Mouse (Mus musculus) heart, embryonic 16.5 days (tissue): ENCODE results near the gene Crb2. TPM values are rescaled to one million over a fixed set of nuclear protein-coding genes. Genes with fewer than 3 reads are reported as not detected.

ENCODE experiments used
- ATAC-seq: fragments of 200-750 bp; cut with Nextera tagmentation; replicated peaks from 2 replicates; pipeline ENCODE4 v1.8.0; 2017; ENCODE audit warnings: moderate number of reproducible peaks; ENCODE audit not compliant: insufficient read depth, low FRiP score; ENCODE audit errors: extremely low read depth
- H3K27ac ChIP-seq: fragments of 300-500 bp; sonication (generic); 2 replicates; pipeline ENCODE4 v1.5.1; 2014; ENCODE audit warnings: mild to moderate bottlenecking, low read length, control low read depth, moderate library complexity
- H3K27me3 ChIP-seq: fragments of 300-500 bp; sonication (generic); 2 replicates; pipeline ENCODE4 v1.6.1; 2014; ENCODE audit warnings: low read length, mixed read lengths; ENCODE audit not compliant: control insufficient read depth, insufficient read depth
- H3K36me3 ChIP-seq: fragments of 300-500 bp; sonication (generic); 2 replicates; pipeline ENCODE4 v1.6.1; 2014; ENCODE audit not compliant: control insufficient read depth, insufficient read depth
- H3K4me1 ChIP-seq: fragments of 300-500 bp; sonication (generic); 2 replicates; pipeline ENCODE4 v1.6.1; 2014; ENCODE audit warnings: low read length, mixed read lengths; ENCODE audit not compliant: control insufficient read depth, insufficient read depth
- H3K4me2 ChIP-seq: fragments of 300-500 bp; sonication (generic); 2 replicates; pipeline ENCODE4 v1.6.1; 2014; ENCODE audit warnings: low read depth, mild to moderate bottlenecking, control low read depth, low read length
- H3K4me3 ChIP-seq: fragments of 300-500 bp; sonication (generic); 2 replicates; pipeline ENCODE4 v1.5.1; 2014; ENCODE audit warnings: mild to moderate bottlenecking, control low read depth, low read length
- H3K9ac ChIP-seq: fragments of 300-500 bp; sonication (generic); 2 replicates; pipeline ENCODE4 v1.6.1; 2014; ENCODE audit warnings: low read length, control low read depth
- H3K9me3 ChIP-seq: fragments of 300-500 bp; sonication (generic); replicated peaks from 2 replicates; pipeline ENCODE4 v1.6.1; 2016; ENCODE audit warnings: low read length; ENCODE audit not compliant: control insufficient read depth
- WGBS: fragments of 180-500 bp; shearing (Covaris S2); extraction: QIAGEN DNeasy Blood & Tissue Kit; methylation state at CpG from one replicate; pipeline ENCODE4 v1.1.7; 2014; 5-methylcytosine and 5-hydroxymethylcytosine counted together
- polyA plus RNA-seq: library from polyadenylated mRNA; unstranded; fragments of >200 nt; fragmentation: Nextera tagmentation; extraction: Ambion mirVana; gene quantifications from 2 replicates; pipeline ENCODE4 v1.2.1, GENCODE M21; 2015

The Crb2 gene
- polyA plus RNA-seq = 0.87 and 1.2 TPM in 2 replicates

DNA sequence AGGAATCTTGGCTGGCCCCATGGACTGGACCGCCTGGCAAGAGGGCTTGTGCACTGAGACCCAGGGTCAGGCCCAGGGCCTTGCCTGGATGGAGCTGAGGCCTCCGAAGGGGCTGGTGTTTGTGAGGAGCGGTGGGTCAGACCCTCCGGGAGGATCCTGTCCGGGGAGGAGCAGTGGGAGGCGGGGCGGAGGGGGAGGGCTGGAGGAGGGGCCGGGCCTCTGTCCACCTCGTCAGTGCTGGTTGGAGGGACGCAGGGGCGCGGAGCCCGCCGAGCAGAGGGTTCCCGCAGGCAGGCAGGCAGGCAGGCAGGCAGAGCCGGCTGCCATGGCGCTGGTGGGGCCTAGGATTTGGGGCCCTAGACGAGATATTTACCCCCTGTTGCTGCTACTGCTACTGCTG, at the start of gene Crb2:
Gene Crb2 (plus strand): TSS at position 234 of the 400 bp plus-strand sequence.
- peak within 1 kb of the TSS; percentile 18; the same call in 1 of the 2 replicates for H3K9ac ChIP-seq
- no peak within 1 kb of the TSS for H3K27ac ChIP-seq
- H3K4me1 ChIP-seq = peaks cover 21% of the 10 kb centered on the region
- no peaks in the 10 kb centered on the region for H3K36me3 ChIP-seq
- H3K4me2 ChIP-seq = peak within 1 kb of the TSS; percentile 57
- H3K9me3 ChIP-seq = no peaks in the 10 kb centered on the region
- 6% methylated on average over 18 of the region's 18 CpGs for WGBS
- no peak for ATAC-seq
- H3K4me3 ChIP-seq = peak within 1 kb of the TSS; percentile 35
- H3K27me3 ChIP-seq = peaks cover 8% of the 10 kb centered on the region

DNA sequence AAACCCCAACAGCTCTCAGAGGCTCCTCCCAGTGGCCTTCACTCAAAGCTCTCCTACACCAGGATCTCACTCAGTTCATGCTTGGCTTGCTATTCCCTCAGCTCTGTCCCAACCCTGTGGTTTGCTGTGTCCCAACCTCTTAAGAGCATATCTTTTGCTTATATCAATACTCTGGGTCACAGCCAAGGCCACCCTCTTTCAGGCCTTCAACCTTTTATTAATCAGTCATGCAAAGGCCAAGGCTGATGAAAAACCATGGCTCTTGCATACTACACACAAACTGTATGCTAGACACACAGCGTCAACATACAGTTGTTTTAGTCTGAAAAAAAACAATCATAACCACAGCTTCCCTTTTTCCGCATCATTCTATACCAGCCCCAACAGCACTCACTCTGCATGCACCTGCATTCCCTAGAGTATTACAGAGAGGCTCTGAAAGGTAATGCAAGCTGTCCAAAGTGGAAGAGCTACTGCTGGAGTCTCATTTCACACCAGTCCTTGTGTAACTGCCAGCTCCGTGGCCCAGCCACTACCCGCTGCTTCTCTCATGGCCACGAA, 44.7 kb upstream of the Crb2 start:
- no peak overlapping the region for H3K27ac ChIP-seq
- H3K4me2 ChIP-seq = no peak overlapping the region
- WGBS = 85% methylated on average over 5 of the region's 5 CpGs
- no peak for ATAC-seq
- no peaks in the 10 kb centered on the region for H3K9me3 ChIP-seq
- no peaks in the 10 kb centered on the region for H3K27me3 ChIP-seq
- no peak overlapping the region for H3K9ac ChIP-seq
- peaks cover 11% of the 10 kb centered on the region for H3K4me1 ChIP-seq
- no peak overlapping the region for H3K4me3 ChIP-seq
- no peaks in the 10 kb centered on the region for H3K36me3 ChIP-seq

DNA sequence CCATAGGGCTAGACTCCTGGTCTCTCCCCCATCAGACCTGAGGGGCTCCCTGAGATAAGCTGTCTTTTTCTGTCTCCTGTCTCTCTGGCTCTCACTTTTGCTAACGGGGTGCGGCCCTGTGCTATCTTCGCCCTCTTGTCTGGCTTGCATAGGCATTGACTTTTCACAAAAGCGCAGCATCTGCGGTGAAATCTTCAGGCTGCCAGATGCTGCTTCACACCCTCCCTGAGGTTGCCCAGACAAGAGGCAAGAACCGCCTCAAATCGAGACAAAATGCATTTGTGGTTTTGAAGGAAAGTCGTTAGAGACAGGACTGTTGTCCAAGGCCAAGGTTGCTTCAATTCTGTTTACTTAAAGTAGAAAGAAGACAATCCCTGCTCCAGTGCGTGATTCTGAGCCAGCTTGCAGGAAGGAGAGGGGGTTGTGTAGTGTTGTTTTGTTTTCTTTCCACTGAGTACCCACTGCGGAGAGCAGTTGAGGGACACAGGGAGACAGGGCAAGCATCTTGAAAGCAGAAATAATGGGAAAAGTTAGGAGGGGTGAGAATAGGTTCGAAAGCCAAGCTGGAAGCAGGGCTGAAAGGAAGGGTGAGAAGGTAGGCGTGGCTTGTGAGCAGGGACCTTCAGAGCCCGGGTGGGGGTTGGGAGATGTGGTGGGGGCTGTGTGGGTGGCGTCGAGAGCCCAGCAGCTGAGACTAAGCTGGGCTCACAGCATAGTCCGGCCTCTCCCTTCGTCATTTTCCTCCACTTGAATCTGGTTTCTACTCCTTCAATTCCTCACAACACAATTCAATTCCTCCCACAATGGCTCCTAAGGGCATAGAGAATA, 40.9 kb upstream of the Crb2 start:
- H3K9me3 ChIP-seq = no peaks in the 10 kb centered on the region
- H3K4me1 ChIP-seq = peaks cover 11% of the 10 kb centered on the region
- ATAC-seq = 0 out of 2 replicates have a peak, but pooled peaks have one; percentile 55
- WGBS = 11% methylated on average over 17 of the region's 17 CpGs
- no peak overlapping the region for H3K27ac ChIP-seq
- H3K9ac ChIP-seq = peak overlapping the region; percentile 59
- H3K4me3 ChIP-seq = peak overlapping the region; percentile 33
- no peaks in the 10 kb centered on the region for H3K36me3 ChIP-seq
- peak overlapping the region; percentile 63 for H3K4me2 ChIP-seq
- no peaks in the 10 kb centered on the region for H3K27me3 ChIP-seq

GRCm38 (mm10) chr2:37735807-37736188, 40.3 kb upstream of the Crb2 start:
- no peak for ATAC-seq
- Histone ChIP-seq H3K4me3 (peak overlapping the region; percentile 33), H3K27me3 (no peaks in the 10 kb centered on the region), H3K9ac (peak overlapping the region; percentile 59), H3K4me1 (peaks cover 11% of the 10 kb centered on the region), H3K27ac (no peak overlapping the region), H3K4me2 (peak overlapping the region; percentile 63), H3K9me3 (no peaks in the 10 kb centered on the region), H3K36me3 (no peaks in the 10 kb centered on the region)
- WGBS = 30% methylated on average over 1 of the region's 1 CpGs

DNA sequence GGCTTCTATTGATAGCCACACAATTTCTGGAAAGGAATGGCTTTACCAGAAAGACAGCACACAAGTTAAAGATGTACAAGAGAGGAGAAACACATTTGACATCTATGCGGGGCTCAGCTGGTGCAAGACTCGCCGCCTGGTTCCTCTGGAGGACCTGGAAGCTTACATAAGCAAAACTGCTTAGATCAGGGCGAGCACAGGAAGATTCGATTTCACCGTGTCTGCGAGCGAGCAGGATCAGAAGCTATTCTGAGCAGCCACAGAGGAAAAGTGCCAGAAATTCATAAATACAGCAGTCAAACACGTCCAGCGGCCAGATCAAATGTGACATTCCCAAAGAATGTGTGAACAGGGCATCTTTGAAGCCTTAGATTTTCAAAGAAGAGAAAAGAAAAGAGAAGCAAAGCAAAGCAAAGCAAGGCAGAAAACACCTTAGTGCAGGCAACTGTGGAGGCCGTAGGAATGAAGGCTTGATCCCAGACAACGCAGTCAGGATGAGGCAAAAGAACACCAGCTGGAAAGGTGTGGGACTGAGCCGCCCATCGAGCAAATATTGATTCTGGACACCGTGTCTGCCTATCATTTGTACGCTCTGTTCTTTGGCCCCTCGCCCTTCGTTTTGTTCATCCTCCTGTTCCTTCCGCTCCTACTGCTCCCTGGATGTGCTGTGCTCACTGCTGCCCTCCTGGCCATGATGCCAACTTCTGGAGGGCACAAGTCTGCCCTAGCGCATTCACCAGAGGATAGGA, 34.1 kb upstream of the Crb2 start:
- WGBS = 66% methylated on average over 20 of the region's 20 CpGs

GRCm38 (mm10) chr2:37744773-37745395, 31.2 kb upstream of the Crb2 start:
- 83% methylated on average over 10 of the region's 10 CpGs for WGBS
- Histone ChIP-seq H3K9me3 (no peaks in the 10 kb centered on the region), H3K4me2 (no peak overlapping the region), H3K4me3 (no peak overlapping the region), H3K36me3 (no peaks in the 10 kb centered on the region), H3K4me1 (peaks cover 11% of the 10 kb centered on the region), H3K27ac (no peak overlapping the region), H3K9ac (no peak overlapping the region), H3K27me3 (no peaks in the 10 kb centered on the region)
- ATAC-seq = no peak

More for the DNA sequence above, 34.1 kb upstream of the Crb2 start:
- Histone ChIP-seq H3K27ac (no peak overlapping the region), H3K4me3 (no peak overlapping the region), H3K4me1 (no peaks in the 10 kb centered on the region), H3K4me2 (no peak overlapping the region), H3K36me3 (no peaks in the 10 kb centered on the region), H3K9ac (no peak overlapping the region), H3K9me3 (no peaks in the 10 kb centered on the region), H3K27me3 (no peaks in the 10 kb centered on the region)
- ATAC-seq = no peak

DNA sequence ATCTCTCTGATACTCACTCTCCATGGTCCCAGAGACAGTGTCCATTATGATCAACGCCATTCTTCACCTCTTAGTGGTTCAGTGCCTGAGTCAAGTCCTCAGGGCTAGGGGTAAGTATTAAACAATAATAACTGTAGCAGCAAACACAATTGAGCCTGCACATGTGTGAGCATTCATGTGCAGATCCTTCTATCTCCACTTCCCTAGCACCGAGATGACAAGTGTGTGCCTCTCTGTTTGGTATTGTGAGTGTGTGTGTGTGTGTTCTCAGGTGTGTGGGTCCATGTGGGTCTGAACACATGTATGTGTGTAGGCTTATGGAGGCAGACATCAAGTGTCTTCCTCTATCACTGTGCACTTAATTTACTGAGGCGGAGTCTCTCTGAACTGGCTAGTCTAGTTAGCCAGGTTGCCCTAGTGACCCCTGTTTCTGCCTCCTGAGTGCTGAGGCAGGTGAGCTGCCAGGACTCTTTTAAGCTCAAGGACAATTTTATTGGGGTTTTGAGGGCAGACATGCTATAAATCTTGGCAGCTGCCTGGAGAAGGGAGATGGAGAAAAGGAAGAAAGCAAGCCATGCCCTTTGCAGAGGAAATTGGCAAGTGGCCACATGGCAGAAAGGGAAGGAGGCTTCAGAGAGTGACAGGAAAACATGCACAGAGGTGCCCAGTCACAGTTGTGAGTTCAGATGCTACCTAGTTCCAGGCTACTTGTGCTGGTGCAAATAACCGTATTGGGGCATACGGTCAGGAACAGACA, 29.6 kb upstream of the Crb2 start:
- H3K27ac ChIP-seq = no peak overlapping the region
- peaks cover 11% of the 10 kb centered on the region for H3K4me1 ChIP-seq
- ATAC-seq = no peak
- no peaks in the 10 kb centered on the region for H3K27me3 ChIP-seq
- 89% methylated on average over 5 of the region's 5 CpGs for WGBS
- no peaks in the 10 kb centered on the region for H3K36me3 ChIP-seq
- no peak overlapping the region for H3K9ac ChIP-seq
- no peak overlapping the region for H3K4me3 ChIP-seq
- no peaks in the 10 kb centered on the region for H3K9me3 ChIP-seq
- H3K4me2 ChIP-seq = no peak overlapping the region

DNA sequence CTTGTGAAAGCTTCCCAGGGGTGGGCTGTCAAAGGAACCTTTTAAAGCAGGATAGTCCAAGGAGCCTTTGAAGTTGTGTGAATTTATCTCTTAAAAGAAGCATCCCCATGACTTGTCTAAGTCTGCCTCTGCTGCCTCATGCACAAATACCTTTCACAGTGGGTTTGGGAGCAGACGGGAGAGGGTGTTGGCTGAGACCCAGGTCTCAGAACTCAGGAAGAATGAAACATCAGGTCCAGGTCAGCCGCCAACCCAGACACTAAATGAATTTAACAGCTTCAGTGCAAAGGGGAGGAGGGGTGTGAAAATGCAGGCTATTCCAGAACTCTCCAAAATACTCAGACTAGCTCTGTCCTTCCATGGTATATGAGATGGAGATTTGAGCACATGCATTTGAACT, 28.1 kb upstream of the Crb2 start:
- H3K9me3 ChIP-seq = no peaks in the 10 kb centered on the region
- H3K4me3 ChIP-seq = no peak overlapping the region
- no peaks in the 10 kb centered on the region for H3K36me3 ChIP-seq
- no peaks in the 10 kb centered on the region for H3K27me3 ChIP-seq
- peak; percentile 29; the same call in 1 of the 2 replicates for ATAC-seq
- no peak overlapping the region for H3K9ac ChIP-seq
- H3K4me1 ChIP-seq = peaks cover 11% of the 10 kb centered on the region
- whole genome bisulfite sequencing = 29% methylated on average over 2 of the region's 2 CpGs
- H3K4me2 ChIP-seq = no peak overlapping the region
- 0 out of 2 replicates have a peak overlapping the region, but pooled peaks have one; percentile 25 for H3K27ac ChIP-seq
